Mouse (Mus musculus): ENCODE measurements around the gene Ldhc.

DNA sequence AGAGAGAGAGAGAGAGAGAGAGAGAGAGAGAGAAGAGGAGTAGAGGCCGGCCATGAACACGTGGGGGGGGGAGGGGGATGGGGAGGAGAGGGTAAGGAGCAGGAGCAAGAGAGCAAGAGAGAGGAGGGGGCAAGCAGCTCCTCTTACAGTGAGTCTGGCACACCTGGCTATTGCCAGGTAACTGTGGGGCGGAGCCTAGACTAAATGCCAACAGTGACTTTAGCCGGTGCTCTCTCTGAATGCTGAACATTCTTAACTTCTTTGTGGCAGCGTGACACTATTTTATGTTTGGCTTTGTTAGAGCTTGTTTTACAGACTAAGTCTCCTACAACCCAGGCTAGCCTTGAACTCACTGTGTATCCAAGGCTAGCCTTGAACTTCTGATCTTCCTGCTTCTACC is 18.7 kb upstream of the Ldhc start:
- TF ChIP-seq CTCF (IDR thresholded peaks at IDR 0.05; ENCODE audit: low read depth, low read length) (no peak), TAL1 (conservative IDR thresholded peaks at IDR 0.05; ENCODE audit: low read depth, low read length) (no peak), GATA1 (IDR thresholded peaks at IDR 0.05; ENCODE audit: borderline replicate concordance, low read length) (no peak), POLR2AphosphoS5 (IDR thresholded peaks at IDR 0.05; ENCODE audit: insufficient replicate concordance, low read depth, low read length) (no peak)
